Mouse (Mus musculus) megakaryocyte, adult 5-6 weeks (primary cell): ENCODE data around the gene Hectd3. TPM values are rescaled to one million over a fixed set of nuclear protein-coding genes. Genes with fewer than 3 reads are reported as not detected.

Experiments used
- ATAC-seq: 2 replicates; pipeline ENCODE4 v1.8.0; 2016; ENCODE audit warnings: mild to moderate bottlenecking, inconsistent platforms; ENCODE audit not compliant: poor library complexity, severe bottlenecking
- total RNA-seq, 2 experiments: library from RNA; stranded (forward) in 1 of 2; stranded (reverse) in 1 of 2; fragments of 153-499, 151-499 nt in 1 of 2; fragments of 221-1000, 200-1000 nt in 1 of 2; gene quantifications; 2 replicates each; pipeline versions ENCODE4 v1.2.3 to v1.2.4; 2015 to 2017

Hectd3 gene
- total RNA-seq, 2 experiments from 2014 or later: 9.5 to 20.0 TPM

DNA sequence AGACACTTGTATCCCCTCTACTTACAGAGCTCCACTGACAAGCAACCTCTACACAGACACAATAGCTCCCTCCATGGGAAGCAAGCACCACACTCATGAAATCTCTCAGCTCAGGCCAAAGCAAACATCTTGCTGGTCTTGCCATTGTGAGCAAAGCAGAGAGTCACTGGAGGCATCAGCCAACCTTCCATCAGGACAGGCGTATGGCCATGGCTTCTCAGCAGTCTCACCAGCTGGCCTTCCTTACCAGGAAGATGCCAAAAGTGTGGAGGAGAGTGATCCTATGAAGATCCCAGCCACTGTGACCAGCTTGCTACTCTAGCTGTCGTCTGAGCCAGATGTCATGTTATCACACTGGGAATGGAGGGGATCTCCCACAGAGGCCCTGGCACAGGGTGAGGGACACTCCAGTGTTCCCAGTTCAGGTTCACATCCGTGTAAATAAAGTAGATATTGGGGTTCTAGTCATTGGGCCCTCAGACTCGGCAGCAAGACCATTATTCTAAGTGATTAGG is 19.8 kb downstream of the Hectd3 start:
- no peak for ATAC-seq

DNA sequence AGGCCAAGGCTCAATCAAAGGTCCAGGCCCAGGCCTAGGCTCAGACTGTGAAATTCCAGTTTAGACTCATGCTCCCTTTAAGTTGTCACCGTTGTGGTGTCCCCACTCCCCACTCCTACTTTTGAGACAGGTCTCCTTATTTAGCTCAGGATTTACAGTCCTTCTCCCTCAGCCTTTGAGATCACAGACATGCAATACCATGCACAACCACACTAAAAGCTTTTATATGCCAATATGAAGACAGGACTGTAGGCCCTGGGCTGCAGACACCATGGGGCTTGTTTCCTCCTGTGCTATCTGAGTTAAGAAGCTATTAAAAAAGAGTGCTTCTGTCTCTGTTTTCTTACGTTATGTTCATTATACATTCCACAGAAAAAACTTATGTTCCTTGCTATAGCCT is 22.6 kb downstream of the Hectd3 start:
- no peak for ATAC-seq

DNA sequence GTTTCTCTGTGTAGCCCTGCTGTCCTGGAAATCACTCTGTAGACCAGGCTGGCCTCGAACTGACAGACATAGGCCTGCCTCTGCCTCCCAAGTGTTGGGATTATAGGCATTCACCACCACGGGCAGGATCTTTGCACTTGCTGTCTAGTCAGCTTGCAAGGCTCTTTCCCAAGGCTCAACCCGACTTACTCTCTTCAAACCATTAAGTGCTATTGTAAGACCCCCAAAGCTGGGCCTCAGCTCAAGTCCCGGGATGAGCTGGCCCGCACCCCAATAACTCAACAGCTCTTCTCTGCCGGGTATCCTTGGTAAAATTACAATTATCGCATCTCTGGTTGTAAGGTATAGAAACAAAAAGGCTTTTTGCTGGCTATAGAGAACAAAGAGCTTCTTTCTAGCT is 23.2 kb downstream of the Hectd3 start:
- ATAC-seq: no peak

DNA sequence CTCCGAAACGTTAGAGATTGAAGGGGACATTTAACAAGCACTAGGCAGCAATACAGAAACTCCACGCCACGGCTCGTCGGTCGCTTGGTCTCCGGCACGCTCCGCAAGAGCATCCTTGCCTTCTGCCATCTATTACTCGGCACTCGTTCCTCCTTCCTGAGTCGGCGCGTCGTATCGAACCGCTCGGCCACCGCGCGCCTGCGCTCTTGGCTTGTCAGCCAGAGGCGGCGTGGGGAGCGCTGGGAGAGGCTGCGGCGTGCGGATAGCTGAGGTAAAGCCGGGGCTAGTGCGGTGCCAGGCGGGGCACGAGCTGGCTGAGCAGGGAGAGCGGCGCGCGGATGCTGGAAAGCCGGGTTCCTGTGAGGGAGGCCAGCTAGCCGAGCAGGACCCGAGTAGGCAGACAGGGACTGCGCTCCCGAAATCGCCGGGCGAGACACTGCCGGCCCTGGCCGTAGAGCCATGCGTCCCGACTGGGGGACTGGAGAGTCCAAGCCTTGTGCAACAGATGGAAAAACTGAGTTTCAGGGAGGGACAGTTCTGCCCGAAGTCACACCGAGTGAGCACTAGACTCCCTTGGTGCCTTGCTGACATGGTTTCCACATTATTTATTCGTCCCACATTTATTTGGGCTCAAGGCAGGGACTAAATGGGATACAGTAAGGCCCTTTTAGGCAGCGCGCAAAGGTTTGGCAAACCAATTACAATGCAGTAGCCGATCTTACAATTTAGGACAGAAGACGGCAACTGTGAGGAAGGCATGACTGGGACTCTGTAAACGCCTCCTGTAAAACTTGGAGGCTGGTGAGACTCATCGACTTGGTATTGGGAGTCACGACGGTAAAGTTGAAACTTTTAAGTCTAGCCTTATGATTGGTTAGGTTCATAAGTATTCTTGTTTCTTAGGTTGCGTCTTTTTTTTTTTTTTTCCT is 24.4 kb downstream of the Hectd3 start, which contains the start of gene Eif2b3:
Gene Eif2b3 (plus strand): TSS at position 197 of the 929 bp plus-strand sequence.
- ATAC-seq: peak; percentile 100

DNA sequence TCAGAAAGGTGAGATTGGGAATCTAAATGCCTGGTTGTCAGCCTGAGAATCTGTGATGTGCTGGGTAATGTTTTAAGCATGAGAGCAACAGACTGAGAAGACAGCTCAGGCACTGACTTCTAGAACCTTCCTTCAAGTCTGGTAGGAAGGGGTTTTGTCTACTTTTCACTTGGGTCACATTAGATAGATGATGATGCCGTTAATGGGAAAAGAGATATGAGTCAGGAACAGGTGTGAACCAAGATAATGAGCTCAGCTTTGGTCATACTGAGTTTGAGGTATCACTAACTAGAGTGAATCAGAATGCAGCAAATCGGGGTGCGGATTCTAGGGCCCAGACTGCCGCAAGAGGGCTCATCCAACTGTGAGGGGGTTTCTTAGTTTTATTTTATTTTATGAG is 28.4 kb downstream of the Hectd3 start:
- no peak for ATAC-seq

- no peak for ATAC-seq
These were observed 36.0 kb downstream of the Hectd3 start for GRCm38 (mm10) chr4:117031105-117031504.

GRCm38 (mm10) chr4:117039925-117040687 is 45.0 kb downstream of the Hectd3 start:
- ATAC-seq: no peak

DNA sequence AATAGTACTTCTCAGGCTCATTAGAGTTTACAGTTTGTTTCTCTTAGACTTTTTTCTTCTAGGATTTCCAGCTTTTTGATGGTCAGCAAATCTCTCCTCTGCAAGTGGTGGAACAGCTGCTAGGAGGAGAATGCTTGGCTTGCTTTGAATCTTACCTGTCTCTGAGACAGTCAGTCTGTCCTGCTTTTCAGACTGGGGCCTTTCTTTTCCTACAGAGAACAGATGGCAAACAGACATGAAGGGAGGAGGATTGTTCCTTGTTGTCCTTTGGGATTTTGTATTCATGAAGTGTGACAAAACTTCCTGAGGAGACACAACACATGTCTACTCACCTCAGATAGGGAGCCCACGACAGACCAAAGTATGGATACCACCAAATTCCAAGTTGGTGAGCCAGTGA is 45.7 kb downstream of the Hectd3 start:
- no peak for ATAC-seq

DNA sequence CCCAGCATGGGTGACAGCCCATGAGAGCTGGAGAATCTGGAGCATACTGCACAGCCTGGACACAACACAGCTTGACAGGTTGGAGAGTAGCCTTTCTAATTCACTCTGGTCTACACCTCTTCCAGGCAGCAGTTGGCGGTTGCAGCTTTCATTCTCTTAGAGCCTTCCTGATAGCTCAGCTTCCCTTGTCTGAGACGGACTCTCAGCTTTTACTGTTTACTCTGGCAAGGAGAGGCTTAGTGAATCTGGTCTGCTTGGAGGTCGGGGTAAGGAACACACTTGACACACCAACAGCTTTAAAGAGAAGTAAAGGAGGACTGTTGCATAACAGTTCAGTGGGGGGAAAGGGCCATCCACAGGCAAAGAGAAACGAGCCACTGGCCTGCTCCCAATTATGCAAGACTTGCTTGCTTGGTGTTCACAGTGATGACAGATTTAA is 46.2 kb downstream of the Hectd3 start:
- peak; percentile 98 for ATAC-seq

- ATAC-seq: no peak
These were observed 53.7 kb downstream of the Hectd3 start for GRCm38 (mm10) chr4:117048836-117049235.

- ATAC-seq: no peak
These were observed 54.4 kb downstream of the Hectd3 start for GRCm38 (mm10) chr4:117049485-117049884.

- ATAC-seq: no peak
These were observed 57.5 kb downstream of the Hectd3 start for GRCm38 (mm10) chr4:117052626-117053025.

DNA sequence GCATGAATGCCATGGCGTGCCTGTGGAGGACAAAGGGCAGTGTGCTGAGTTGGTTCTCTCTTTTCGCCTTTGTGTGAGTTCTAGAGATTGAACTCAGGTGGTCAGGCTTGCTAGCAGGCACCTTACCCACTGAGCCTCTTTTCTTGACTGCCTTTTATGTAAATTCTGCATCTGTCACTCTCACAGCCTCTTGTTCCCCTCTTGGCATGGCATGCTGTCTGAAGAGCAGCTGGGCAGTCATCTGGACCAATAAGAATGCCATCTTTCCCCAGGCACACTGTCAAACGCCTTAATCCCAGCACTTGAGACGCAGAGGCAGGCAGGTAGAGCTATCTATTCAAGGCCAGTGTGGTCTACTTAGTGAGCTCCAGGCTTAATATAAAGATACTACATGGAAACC is 58.8 kb downstream of the Hectd3 start:
- no peak for ATAC-seq

Other genes with a start within 250 kb of the Hectd3 start
- gene Toe1, start 187.7 kb upstream of the Hectd3 start, total RNA-seq (2015): 17.7 and 18.2 TPM in 2 replicates
- 31.9 and 41.1 TPM in 2 replicates for gene Toe1, start 187.7 kb upstream of the Hectd3 start, total RNA-seq (2017)
- 5.3 and 10.8 TPM in 2 replicates for gene Mutyh, start 187.6 kb upstream of the Hectd3 start, total RNA-seq (2015)
- 2.7 and 5.5 TPM in 2 replicates for gene Mutyh, start 187.6 kb upstream of the Hectd3 start, total RNA-seq (2017)
- gene Hpdl, start 173.6 kb upstream of the Hectd3 start, total RNA-seq (2015): not detected in 2 replicates
- not detected in 2 replicates for gene Hpdl, start 173.6 kb upstream of the Hectd3 start, total RNA-seq (2017)
- gene Zswim5, start 117.9 kb upstream of the Hectd3 start, total RNA-seq (2015): 0.02 and 0.16 TPM in 2 replicates
- gene Zswim5, start 117.9 kb upstream of the Hectd3 start, total RNA-seq (2017): not detected in 2 replicates
- gene Urod, start 904 bp upstream of the Hectd3 start, total RNA-seq (2015): 48.9 and 55.7 TPM in 2 replicates
- gene Urod, start 904 bp upstream of the Hectd3 start, total RNA-seq (2017): 32.0 and 46.4 TPM in 2 replicates
- 10.9 and 18.2 TPM in 2 replicates for gene Eif2b3, start 24.1 kb downstream of the Hectd3 start, total RNA-seq (2015)
- gene Eif2b3, start 24.1 kb downstream of the Hectd3 start, total RNA-seq (2017): 11.3 and 20.2 TPM in 2 replicates
- 0.13 and 0.34 TPM in 2 replicates for gene Ptch2, start 100.8 kb downstream of the Hectd3 start, total RNA-seq (2015)
- gene Ptch2, start 100.8 kb downstream of the Hectd3 start, total RNA-seq (2017): 0.08 and 0.11 TPM in 2 replicates
- 5.3 and 5.9 TPM in 2 replicates for gene Btbd19, start 130.4 kb downstream of the Hectd3 start, total RNA-seq (2015)
- gene Btbd19, start 130.4 kb downstream of the Hectd3 start, total RNA-seq (2017): 10.4 and 11.1 TPM in 2 replicates
- gene Tctex1d4, start 131.5 kb downstream of the Hectd3 start, total RNA-seq (2015): 2.1 TPM in 1 of 2 replicates, not detected in the other
- gene Tctex1d4, start 131.5 kb downstream of the Hectd3 start, total RNA-seq (2017): 0.53 and 2.8 TPM in 2 replicates
- 4.9 and 6.2 TPM in 2 replicates for gene Plk3, start 138.6 kb downstream of the Hectd3 start, total RNA-seq (2015)
- 3.0 and 4.2 TPM in 2 replicates for gene Plk3, start 138.6 kb downstream of the Hectd3 start, total RNA-seq (2017)
- gene Rps8, start 160.9 kb downstream of the Hectd3 start, total RNA-seq (2015): 2,618 and 2,625 TPM in 2 replicates
- gene Rps8, start 160.9 kb downstream of the Hectd3 start, total RNA-seq (2017): 984 and 1,065 TPM in 2 replicates
- 30.3 and 30.4 TPM in 2 replicates for gene Kif2c, start 187.3 kb downstream of the Hectd3 start, total RNA-seq (2015)
- 44.9 and 50.4 TPM in 2 replicates for gene Kif2c, start 187.3 kb downstream of the Hectd3 start, total RNA-seq (2017)